17 mouse cellular contexts compared by ENCODE assay signal in genomic region chr8:86366636-86367035, GRCm38 (mm10).
DNase-seq lines count a peak whose midpoint lies in the region; ATAC-seq lines count a peak whose summit lies in the region.
"Had no signal": no experiment of that assay in that cellular context is flagged by ENCODE, and none has a peak within 500 bp of the region (broad histone marks: within the 10 kb centered on the region; RNA-seq: fewer than 3 reads in every experiment).

No protein-coding gene starts in this region.

- 82% methylated on average over 4 of the region's 4 CpGs for WGBS in heart, embryonic 10.5 days
- WGBS in midbrain, embryonic 11.5 days = 97% methylated on average over 4 of the region's 4 CpGs
- 96% methylated on average over 4 of the region's 4 CpGs for WGBS in midbrain, embryonic 15.5 days

- H3K4me1 ChIP-seq in heart, embryonic 10.5 days = no peaks in the 10 kb centered on the region
- no peaks in the 10 kb centered on the region for H3K4me1 ChIP-seq in midbrain, embryonic 11.5 days (ENCODE audit: control insufficient read depth, insufficient read depth, low read length)
- no peaks in the 10 kb centered on the region for H3K4me1 ChIP-seq in midbrain, embryonic 15.5 days
- H3K4me1 ChIP-seq: embryonic facial prominence, embryonic 10.5 days; embryonic facial prominence, embryonic 12.5 days; forebrain, embryonic 13.5 days had no signal

- H3K4me2 ChIP-seq in midbrain, embryonic 11.5 days = no peak overlapping the region
- H3K4me2 ChIP-seq in midbrain, embryonic 15.5 days = no peak overlapping the region
- H3K4me2 ChIP-seq: embryonic facial prominence, embryonic 12.5 days; forebrain, embryonic 13.5 days; forebrain, embryonic 15.5 days had no signal

- H3K9me3 ChIP-seq in heart, embryonic 10.5 days = no peaks in the 10 kb centered on the region
- no peaks in the 10 kb centered on the region for H3K9me3 ChIP-seq in midbrain, embryonic 11.5 days (ENCODE audit: control insufficient read depth, low read length)
- no peaks in the 10 kb centered on the region for H3K9me3 ChIP-seq in midbrain, embryonic 15.5 days
- H3K9me3 ChIP-seq: embryonic facial prominence, embryonic 10.5 days; embryonic facial prominence, embryonic 12.5 days; forebrain, embryonic 13.5 days; forebrain, embryonic 15.5 days had no signal

- H3K9ac ChIP-seq in midbrain, embryonic 11.5 days (ENCODE audit: low read length) = no peak overlapping the region
- H3K9ac ChIP-seq in midbrain, embryonic 15.5 days = no peak overlapping the region
- H3K9ac ChIP-seq: embryonic facial prominence, embryonic 12.5 days; forebrain, embryonic 13.5 days; forebrain, embryonic 15.5 days; forebrain, postnatal 0 days had no signal

- H3K36me3 ChIP-seq in heart, embryonic 10.5 days = no peaks in the 10 kb centered on the region
- no peaks in the 10 kb centered on the region for H3K36me3 ChIP-seq in midbrain, embryonic 11.5 days (ENCODE audit: control insufficient read depth, insufficient read depth, low read length)
- H3K36me3 ChIP-seq in midbrain, embryonic 15.5 days (replicated peaks) = no peaks in the 10 kb centered on the region
- H3K36me3 ChIP-seq: embryonic facial prominence, embryonic 10.5 days; embryonic facial prominence, embryonic 12.5 days; forebrain, embryonic 15.5 days had no signal

- no peak overlapping the region for H3K4me3 ChIP-seq in heart, embryonic 10.5 days
- H3K4me3 ChIP-seq in midbrain, embryonic 11.5 days (ENCODE audit: low read depth, low read length) = no peak overlapping the region
- no peak overlapping the region for H3K4me3 ChIP-seq in midbrain, embryonic 15.5 days
- H3K4me3 ChIP-seq: embryonic facial prominence, embryonic 10.5 days; embryonic facial prominence, embryonic 12.5 days; forebrain, embryonic 13.5 days; forebrain, embryonic 15.5 days had no signal

- H3K27me3 ChIP-seq in heart, embryonic 10.5 days (ENCODE audit: insufficient read depth, poor library complexity, severe bottlenecking) = no peaks in the 10 kb centered on the region
- no peaks in the 10 kb centered on the region for H3K27me3 ChIP-seq in midbrain, embryonic 11.5 days (ENCODE audit: control insufficient read depth, insufficient read depth, low read length)
- no peaks in the 10 kb centered on the region for H3K27me3 ChIP-seq in midbrain, embryonic 15.5 days (replicated peaks)
- H3K27me3 ChIP-seq: embryonic facial prominence, embryonic 12.5 days; forebrain, embryonic 13.5 days; forebrain, embryonic 15.5 days had no signal

- DNase-seq in heart, adult 11 months = peak; percentile 1
- DNase-seq in heart, embryonic 10.5 days (ENCODE audit: low spot score) = no peak
- peak; percentile 61 for DNase-seq in midbrain, embryonic 11.5 days (ENCODE audit: low spot score, missing footprints)
- DNase-seq in thymus, adult 18-20 months = no peak
- DNase-seq: adrenal gland, adult 2 months; adrenal gland, postnatal 10 days; adrenal gland, postnatal 25 days; cerebellum, adult 11-12 months; cerebellum, adult 2 months; cerebellum, postnatal 10 days; cerebellum, postnatal 25 days; forebrain, postnatal 0 days had no signal

- no peak for ATAC-seq in midbrain, embryonic 11.5 days (ENCODE audit: low FRiP score)
- ATAC-seq in midbrain, embryonic 15.5 days (replicated peaks) = no peak
- ATAC-seq: forebrain, embryonic 13.5 days; forebrain, embryonic 15.5 days; forebrain, postnatal 0 days had no signal

- no peak overlapping the region for H3K27ac ChIP-seq in heart, embryonic 10.5 days
- H3K27ac ChIP-seq in midbrain, embryonic 11.5 days (ENCODE audit: low read depth, low read length) = no peak overlapping the region
- H3K27ac ChIP-seq in midbrain, embryonic 15.5 days = no peak overlapping the region
- H3K27ac ChIP-seq: embryonic facial prominence, embryonic 10.5 days; embryonic facial prominence, embryonic 12.5 days; forebrain, embryonic 13.5 days; forebrain, embryonic 15.5 days had no signal

Comparison
In these comparisons a context has a peak if more than half of its experiments do, and no peak if none do; other contexts are left out.
1. DNase-seq: peak in heart, adult 11 months (single experiment) and midbrain, embryonic 11.5 days (single experiment); none in heart, embryonic 10.5 days (single experiment) and thymus, adult 18-20 months (0 of 2).